Mouse (Mus musculus) B cell, adult 62 days (primary cell): ENCODE results near the gene Plod3. TPM values are rescaled to one million over a fixed set of nuclear protein-coding genes. Genes with fewer than 3 reads are reported as not detected.

Experiments
- total RNA-seq: library from RNA; stranded (reverse); gene quantifications from 4 replicates; pipeline ENCODE4 v1.2.4, GENCODE M21; 2023

Plod3 gene
- 20.9 to 21.5 TPM (median 21.1 TPM) in 4 replicates for total RNA-seq

DNA sequence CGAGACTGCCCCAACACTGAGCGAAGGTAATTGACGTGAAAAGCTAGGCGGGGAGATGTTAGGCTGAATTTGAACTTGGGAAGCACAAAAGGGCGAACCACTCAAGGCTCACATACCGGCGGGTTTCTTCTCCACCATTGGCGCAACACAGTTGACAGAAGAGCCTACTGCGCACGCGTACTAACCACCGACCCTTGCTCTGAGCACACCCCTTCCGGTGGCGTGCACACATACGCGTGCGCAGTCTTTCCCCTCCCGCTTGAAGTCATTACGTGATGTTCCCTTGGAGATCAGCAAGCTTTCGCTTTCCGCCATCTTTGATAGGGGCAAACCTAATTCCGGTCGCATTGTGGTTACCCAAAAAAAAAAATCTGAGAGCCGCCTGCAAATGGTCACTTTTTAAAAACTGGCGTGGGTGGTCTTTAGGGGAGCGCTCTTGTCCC is at the start of gene Plod3:
Gene Plod3 (plus strand): TSS at position 325 of the 443 bp plus-strand sequence.

DNA sequence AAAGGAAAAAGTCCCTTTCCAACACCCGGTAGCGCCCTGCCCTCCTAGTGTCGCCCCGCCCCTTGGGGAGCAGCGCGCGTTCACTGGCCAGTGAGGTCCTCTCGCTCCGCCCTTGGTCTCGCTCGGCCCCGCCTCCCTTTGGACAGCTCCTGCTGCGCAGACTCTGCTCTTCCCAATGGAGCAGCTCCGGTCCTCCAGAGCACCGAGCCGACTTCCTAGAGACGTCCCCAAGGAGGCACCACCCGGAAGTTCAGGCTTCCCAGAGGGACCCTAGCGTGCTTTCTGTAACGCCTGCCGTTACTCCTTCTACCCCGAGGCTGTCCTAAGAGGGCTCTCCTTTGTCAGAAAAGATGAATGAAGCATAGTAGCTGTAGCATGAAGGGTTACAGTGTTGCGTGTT is 33.8 kb upstream of the Plod3 start, which contains the start of gene Fis1:
Gene Fis1 (plus strand): TSS at position 261 of the 400 bp plus-strand sequence.

DNA sequence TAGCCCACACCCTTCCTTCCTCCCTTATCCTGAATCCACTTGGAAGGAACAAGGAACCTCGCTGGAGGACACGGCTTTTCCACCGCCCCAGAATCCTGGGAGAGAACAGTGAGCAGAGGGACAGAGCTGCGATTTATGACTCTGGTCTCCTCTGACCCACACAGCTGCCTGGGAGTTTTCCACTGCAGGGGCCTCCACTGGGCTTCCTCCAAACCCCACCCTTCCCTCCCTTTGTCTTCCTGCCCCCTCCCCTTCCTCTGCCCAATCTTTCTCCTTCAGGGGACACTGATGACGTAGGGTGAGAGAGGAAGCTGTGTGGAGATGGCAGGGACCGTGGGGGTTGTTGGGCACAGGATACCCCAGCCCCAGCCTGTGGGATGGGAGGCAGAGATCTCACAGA is 20.5 kb upstream of the Plod3 start, which contains the start of gene Cldn15:
Gene Cldn15 (plus strand): TSS at position 286 of the 400 bp plus-strand sequence.

DNA sequence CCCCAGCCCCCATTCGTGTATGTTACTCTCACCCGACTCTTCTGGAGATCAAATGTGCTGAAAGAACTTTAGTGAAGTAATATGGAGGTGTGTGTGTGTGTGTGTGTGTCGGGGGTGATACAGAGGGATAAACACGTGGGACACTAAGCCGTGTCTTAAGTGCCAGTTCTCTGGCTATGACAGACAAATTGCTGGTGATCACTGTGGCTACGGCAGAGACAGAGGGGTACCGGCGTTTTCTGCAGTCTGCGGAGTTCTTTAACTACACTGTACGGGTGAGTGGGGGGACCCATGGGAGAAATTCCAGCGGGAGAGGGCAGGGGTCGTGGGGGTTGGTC is 1.1 kb downstream of the Plod3 start, which contains the start of gene Znhit1:
Gene Znhit1 (minus strand): TSS at position 88 of the 338 bp plus-strand sequence.

DNA sequence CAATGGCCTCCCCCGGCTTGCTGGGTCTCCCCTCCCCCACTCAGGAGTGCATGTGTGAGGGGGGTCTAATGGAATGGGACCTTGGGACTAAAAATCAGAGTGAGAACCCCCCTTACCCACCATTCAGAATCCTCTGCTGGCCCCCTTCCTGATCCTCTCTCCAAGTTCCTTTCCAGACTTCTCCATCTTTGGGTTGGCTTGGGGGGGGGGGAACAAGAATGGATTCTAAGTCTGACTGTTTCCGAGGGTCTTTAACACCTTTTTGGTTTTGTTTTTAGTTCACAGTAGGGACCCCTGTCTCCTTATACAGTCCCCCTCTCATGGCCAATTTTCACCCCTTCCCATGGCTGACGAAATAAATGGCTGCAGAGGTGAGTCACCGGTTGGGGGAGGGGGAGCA is 39.3 kb downstream of the Plod3 start, which contains the start of gene Vgf:
Gene Vgf (plus strand): TSS at position 301 of the 400 bp plus-strand sequence.

DNA sequence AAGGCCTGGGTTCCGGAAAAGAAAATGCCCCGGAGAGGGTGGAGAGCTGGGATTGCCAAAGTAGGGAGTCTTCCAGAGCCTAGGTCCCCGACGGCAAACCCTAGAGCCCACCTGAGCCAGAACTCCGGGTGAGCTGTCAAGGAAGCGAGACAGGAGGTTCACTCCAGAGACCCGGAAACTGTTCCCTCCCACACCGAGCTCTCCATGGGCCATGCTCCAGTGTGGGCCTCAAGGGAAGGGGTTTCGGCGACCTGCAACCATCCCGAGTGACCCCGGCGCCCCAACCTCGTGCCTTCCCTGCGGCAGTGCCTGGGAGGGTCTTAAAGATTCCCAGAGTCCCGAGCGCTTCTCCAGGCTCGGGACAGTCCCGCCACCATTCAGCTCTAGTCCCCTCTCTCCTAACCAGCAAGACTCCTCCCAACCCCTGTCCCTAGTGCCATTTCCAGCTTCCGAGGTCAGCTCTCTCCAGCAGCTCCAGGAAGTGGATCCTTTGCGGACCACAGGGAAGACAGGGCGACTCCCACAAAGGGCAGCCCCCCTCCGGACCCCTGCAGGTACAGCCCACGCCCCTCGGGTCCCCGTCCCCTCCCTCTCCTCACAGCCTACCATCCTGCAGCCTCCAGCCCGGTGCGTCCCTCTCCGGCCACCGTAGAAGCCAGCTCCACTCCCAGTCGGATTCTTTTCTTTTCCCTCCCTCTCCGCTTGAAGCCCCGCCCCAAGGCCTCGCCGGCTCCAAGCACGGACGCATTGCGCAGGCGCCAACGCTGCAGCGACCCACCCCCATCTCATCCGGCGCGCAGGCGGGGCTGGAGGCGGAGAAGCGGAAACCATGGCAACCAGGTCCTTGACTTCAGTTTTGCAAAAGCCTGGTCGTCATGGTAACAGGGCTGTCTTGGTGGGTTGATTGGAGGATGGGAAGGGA is 58.8 kb downstream of the Plod3 start, which contains the start of gene Ap1s1:
Gene Ap1s1 (minus strand): TSS at position 734 of the 922 bp plus-strand sequence.

Other genes with a start within 250 kb of the Plod3 start
- gene Col26a1, start 103.8 kb upstream of the Plod3 start, total RNA-seq, result not detected in 4 replicates
- 17.8 to 28.8 TPM (median 22.5 TPM) in 4 replicates for gene Ift22, start 78.9 kb upstream of the Plod3 start, total RNA-seq
- 145 to 163 TPM (median 158 TPM) in 4 replicates for gene Fis1, start 33.7 kb upstream of the Plod3 start, total RNA-seq
- 0.51 to 1.1 TPM in 2 of 4 replicates, not detected in the others for gene Cldn15, start 20.4 kb upstream of the Plod3 start, total RNA-seq
- 20.4 to 28.3 TPM (median 21.8 TPM) in 4 replicates for gene Znhit1, start 1.0 kb downstream of the Plod3 start, total RNA-seq
- 0.81 to 1.6 TPM (median 1.1 TPM) in 4 replicates for gene Vgf, start 39.4 kb downstream of the Plod3 start, total RNA-seq
- gene Ap1s1, start 59.1 kb downstream of the Plod3 start, total RNA-seq, result 18.0 to 22.4 TPM (median 19.7 TPM) in 4 replicates
- not detected in 4 replicates for gene Serpine1, start 85.2 kb downstream of the Plod3 start, total RNA-seq
- 63.7 to 73.2 TPM (median 68.4 TPM) in 4 replicates for gene Trim56, start 129.2 kb downstream of the Plod3 start, total RNA-seq
- gene Muc3, start 162.3 kb downstream of the Plod3 start, total RNA-seq, result not detected in 4 replicates
- 10.4 to 17.8 TPM (median 14.5 TPM) in 4 replicates for gene Muc3a, start 225.4 kb downstream of the Plod3 start, total RNA-seq